Mouse (Mus musculus): ENCODE results near the gene Ppp1r3d.

Gene Ppp1r3d

DNA sequence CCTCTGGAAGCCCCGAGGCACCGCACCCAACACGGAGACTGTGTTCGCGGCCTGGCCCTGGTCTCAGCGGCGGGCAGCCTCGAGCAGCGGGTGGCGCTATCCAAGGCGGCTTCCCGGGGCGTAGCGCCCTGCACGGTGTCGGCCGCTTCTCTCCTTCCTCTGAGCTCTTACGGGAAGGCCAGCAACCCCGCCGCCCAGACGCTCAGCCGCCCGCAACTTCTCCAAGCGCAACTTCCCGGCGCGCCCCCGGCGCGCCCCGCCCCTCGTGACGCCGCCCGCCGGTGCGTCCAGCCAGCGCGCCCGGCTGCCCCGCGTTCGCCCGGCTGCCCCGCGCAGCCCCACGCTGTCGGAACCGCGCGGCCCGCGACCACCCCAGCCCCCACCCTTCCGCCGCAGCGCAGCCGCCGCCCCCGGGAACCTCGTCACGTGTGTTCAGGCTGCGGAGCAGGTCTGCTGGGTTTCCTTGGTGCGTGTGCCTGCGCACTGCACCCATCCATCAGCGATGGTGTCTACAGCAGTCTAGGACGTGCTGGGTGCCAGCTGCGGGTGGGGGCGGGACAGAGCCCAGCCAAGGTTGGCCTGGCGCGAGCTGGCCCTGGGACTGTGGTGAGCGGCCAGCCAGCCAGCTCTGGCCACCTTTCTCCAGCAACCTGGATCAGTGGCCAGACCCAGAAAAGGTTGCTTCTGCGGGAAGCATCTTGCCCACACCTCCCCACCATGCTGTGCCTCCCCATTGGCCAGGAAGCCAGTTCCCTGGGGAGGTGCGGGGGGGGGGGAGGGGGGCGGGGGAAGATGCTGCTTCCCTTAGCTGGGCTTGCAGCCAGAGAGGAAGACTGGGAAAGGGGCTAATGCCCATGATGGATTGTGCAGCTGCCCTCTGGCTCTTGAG is at the start of gene Ppp1r3d, which contains the start of gene Fam217b:
TSS of gene Ppp1r3d (minus strand) at position 212 of the 889 bp plus-strand sequence.
TSS of gene Fam217b (plus strand) at position 264 of the 889 bp plus-strand sequence.
- under 1% methylated on average over 67 of the region's 74 CpGs for WGBS

GRCm38 (mm10) chr2:178460353-178460752 is 46.1 kb upstream of the Ppp1r3d start:
- WGBS, result 62% methylated on average over 5 of the region's 5 CpGs

DNA sequence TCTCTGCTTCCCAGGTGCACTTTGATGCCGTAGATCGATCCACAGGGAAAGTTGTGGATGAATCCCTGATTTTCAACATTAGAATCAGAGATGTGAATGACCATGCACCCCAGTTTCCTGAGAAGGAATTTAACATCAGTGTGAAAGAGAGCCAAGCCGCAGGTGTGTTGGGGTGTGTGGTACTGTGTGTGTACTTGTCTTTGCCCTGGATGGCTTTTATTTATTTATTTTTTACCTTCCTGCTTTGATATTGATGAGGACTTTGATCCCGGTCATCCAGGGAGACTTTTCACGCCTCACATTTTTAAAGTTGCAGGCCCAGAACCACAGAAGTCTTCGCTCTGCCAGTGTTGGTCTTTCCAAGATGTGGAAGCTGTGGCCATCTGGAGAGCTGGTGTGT is 43.1 kb upstream of the Ppp1r3d start:
- WGBS, result 96% methylated on average over 6 of the region's 6 CpGs

GRCm38 (mm10) chr2:178454664-178455516 is 40.6 kb upstream of the Ppp1r3d start:
- 18% methylated on average over 17 of the region's 17 CpGs for WGBS

DNA sequence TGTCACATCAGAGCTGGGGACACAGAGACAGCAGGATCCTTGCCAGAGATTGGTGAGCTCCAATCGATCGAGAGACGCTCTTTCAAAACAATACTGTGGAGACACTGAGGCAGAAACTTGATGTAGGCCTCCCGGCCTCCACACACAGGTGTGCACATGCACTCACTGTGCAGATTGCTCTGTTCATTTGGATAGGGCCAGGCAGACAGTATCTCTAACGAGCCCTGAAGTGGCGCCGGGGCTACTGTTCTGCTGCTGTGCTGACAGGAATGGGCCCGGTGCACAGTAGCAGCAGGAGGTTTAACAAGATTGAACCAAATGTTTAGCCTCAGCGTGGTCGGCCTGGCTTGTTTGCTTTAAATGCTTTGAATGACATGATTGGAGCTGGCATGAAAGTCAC is 36.7 kb upstream of the Ppp1r3d start:
- 70% methylated on average over 10 of the region's 10 CpGs for WGBS

- WGBS, result 54% methylated on average over 2 of the region's 2 CpGs
Observed at GRCm38 (mm10) chr2:178450236-178450635, 36.0 kb upstream of the Ppp1r3d start.

- 71% methylated on average over 4 of the region's 4 CpGs for WGBS
Observed at GRCm38 (mm10) chr2:178449386-178449785, 35.1 kb upstream of the Ppp1r3d start.

DNA sequence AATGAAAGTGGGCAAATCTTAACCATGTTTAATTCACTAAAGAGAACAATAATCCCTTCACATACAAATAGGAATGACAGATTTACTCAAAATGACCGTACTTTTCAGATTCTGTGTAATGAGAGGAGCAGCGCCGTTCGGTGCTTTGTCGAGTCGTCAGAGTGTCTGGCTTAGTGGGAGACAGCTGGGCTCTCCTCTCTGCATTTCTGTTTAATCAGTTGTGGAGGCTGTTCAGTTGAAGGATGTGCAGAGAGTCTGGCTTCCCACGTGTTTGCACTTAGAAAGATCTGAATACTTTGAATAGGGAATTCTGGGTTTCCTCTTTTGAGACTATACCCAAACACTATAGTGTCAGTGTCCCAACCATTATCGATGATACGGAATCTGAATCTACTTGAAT is 23.0 kb upstream of the Ppp1r3d start:
- WGBS, result 43% methylated on average over 9 of the region's 9 CpGs

- 92% methylated on average over 2 of the region's 2 CpGs for WGBS
Observed at GRCm38 (mm10) chr2:178433903-178434302, 19.6 kb upstream of the Ppp1r3d start.

DNA sequence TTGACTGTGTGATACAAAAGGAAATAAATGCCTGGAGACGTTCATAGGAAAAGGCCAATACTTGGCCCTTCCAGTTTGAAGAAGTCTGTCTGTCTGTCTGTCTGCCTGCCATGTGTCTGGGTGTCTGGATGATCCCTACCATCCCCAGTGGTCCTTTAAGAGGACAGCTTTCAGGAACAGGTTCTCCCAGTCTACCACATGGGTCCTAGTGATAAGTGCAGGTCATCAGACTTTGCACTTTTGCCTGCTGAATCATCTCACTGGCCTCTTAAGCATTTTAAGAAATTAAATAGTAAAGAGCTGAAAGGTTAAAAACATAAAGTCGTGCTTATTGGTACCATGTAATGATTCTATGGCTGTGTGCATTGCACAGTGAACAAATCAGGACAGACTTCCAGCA is 19.2 kb upstream of the Ppp1r3d start:
- 90% methylated on average over 2 of the region's 2 CpGs for WGBS

DNA sequence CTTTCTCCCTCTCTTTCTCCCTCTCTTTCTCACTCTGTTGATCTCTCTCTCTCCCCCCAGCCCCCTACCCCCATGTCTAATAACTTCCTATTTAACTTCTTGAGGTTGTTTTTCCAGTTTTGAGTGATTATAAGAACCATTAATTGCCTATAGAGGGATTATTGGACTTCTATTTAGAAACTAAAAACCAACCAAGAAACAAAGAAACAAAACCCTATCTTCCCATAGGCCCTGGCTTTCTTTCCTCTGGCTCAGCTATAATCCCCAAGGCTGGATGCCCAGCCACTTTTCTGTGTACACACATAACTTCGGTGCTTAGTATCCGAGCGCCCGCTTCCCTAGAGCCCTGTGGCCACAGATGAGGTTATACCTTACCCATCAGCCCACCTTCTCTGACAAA is 16.0 kb upstream of the Ppp1r3d start, which contains the start of gene Cdh26:
TSS of gene Cdh26 (plus strand) at position 301 of the 400 bp plus-strand sequence.
- 88% methylated on average over 4 of the region's 4 CpGs for WGBS

DNA sequence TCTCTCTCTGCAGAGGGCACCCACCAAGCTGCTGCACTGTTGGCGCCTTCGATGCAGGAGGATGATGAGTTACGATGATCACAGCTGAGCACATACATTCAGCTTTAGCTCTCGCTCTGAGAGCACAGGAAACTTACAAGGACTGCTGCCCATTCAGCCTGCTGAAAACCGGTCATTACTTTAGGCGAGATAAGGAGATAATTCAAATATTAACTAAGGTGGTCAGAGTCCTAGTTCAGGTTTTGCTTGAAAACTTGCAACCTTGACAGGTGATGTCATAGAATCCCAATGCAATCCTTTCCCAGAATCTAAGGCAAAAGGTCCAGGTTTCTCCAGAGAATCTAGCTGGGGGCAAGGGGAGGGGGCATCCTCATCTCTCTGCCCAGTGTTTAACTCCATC is 15.2 kb upstream of the Ppp1r3d start:
- WGBS, result 85% methylated on average over 6 of the region's 6 CpGs

GRCm38 (mm10) chr2:178428676-178429075 is 14.4 kb upstream of the Ppp1r3d start:
- 94% methylated on average over 4 of the region's 4 CpGs for WGBS

DNA sequence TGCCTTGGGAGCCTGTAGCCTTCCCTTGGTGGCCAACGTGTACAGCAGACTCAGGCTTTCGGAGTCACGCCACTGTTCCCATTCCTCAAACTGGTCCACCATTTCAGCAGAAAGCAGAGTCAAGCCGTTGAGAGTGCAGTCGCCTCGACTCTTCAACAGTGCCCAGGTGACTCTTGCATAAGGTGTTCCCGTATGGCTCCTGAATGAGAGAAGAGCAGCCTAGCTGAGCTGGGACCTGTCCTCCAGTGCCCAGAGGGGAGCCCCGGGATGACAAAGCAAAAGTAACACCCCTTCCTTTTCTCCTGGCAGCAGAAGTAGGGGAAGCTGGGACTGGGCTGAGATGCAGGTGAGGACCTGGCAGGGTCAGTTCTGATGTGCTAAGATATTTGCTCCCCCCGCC is 13.9 kb upstream of the Ppp1r3d start:
- 91% methylated on average over 9 of the region's 9 CpGs for WGBS

DNA sequence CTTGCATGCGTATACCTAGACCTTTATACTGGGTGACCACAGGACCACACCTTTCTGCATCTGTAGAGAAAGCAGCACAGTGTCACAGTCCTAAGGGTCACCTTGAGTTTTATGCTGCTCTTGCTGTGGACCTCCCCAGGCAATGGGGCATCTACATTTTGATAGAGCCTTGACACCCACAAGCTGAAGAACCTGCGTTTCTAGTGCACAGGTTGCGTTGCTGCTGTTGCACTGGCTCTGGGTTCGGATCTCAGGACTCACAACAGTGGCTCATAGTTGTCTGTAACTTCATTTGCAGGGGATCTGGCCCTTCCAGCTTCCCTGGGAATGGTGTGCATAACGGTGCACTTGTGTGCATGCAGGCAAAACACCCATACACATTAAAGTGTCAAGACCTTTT is 12.9 kb upstream of the Ppp1r3d start:
- WGBS, result 91% methylated on average over 5 of the region's 5 CpGs

DNA sequence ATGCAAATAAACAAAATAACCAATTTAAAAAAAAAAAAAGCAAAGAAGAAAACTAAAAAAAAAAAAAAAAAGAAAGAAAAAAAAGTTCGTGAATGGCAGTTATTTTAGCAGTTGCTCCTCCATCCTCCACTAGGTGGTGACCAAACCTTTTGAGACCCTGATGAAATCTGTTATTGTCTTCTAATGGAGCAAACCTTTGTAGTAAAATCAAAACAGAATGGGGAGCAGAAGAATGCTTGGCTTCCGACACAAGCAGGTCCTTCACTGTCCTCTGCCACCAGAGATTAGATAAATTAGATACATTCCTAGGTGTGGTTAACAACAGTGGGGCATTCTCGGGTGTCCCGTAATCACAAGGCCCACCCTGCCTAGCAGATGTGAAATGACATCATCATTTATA is 12.0 kb upstream of the Ppp1r3d start:
- WGBS, result 42% methylated on average over 4 of the region's 4 CpGs

- WGBS, result 68% methylated on average over 5 of the region's 5 CpGs
Observed at GRCm38 (mm10) chr2:178423223-178423622, 9.0 kb upstream of the Ppp1r3d start.

GRCm38 (mm10) chr2:178422186-178422585 is 7.9 kb upstream of the Ppp1r3d start:
- 59% methylated on average over 3 of the region's 3 CpGs for WGBS

- WGBS, result 70% methylated on average over 6 of the region's 6 CpGs
Observed at GRCm38 (mm10) chr2:178421603-178422002, 7.3 kb upstream of the Ppp1r3d start.

GRCm38 (mm10) chr2:178420576-178420975 is 6.3 kb upstream of the Ppp1r3d start:
- WGBS, result 87% methylated on average over 9 of the region's 9 CpGs

- 80% methylated on average over 4 of the region's 4 CpGs for WGBS
Observed at GRCm38 (mm10) chr2:178416970-178417369, 2.7 kb upstream of the Ppp1r3d start.

DNA sequence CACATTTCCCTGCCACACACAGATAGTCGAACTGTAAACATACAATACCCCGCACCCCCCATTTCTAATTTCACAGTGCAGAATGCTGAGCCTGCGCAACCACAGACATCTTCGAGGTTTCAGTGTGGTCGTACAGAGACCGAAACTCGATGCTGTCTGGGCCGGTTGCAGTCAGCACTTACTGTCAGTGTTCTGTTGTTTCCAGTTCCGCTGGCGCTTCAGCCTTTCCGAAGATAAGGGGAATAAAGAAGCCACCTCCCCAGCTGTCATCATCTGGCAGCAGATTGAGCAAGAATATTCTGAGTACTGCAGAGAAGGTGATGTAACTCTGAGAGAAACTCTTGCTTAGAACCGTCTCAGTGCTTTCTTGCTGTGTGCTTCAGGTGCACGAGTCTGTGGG is 2.2 kb upstream of the Ppp1r3d start:
- 72% methylated on average over 13 of the region's 13 CpGs for WGBS

DNA sequence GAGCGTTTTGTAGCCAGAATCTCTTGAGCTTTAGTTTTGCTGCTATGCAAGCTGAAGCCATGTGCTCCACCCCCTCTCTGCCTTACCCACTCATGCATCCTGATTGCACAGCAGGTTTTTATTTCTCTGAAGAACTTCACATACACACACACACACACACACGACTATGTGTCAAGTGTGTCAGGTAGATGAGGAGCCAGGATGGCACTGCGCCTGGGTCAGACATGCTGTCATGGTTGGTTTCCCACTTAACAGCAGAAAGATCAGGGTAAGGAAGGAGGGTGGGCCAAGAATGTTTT is 827 bp upstream of the Ppp1r3d start:
- 17% methylated on average over 3 of the region's 3 CpGs for WGBS
